Mouse (Mus musculus) embryonic fibroblast, embryonic 13.5 days (primary cell): ENCODE results near the gene Dscam.

Source experiments
- CTCF ChIP-seq: IDR thresholded peaks from 2 replicates; pipeline ENCODE4 v1.5.1; 2011; ENCODE audit warnings: mild to moderate bottlenecking, control low read depth, low read length, moderate library complexity, borderline replicate concordance; ENCODE audit not compliant: insufficient read depth
- POLR2A ChIP-seq: IDR thresholded peaks from 2 replicates; pipeline ENCODE4 v1.6.1; 2011; ENCODE audit warnings: low read depth, mild to moderate bottlenecking, control low read depth, low read length, moderate library complexity

- no peak for TF ChIP-seq POLR2A
- no peak for TF ChIP-seq CTCF
These were observed 442.4 kb downstream of the Dscam start for GRCm38 (mm10) chr16:96727836-96728774.
